17 mouse cellular contexts compared by ENCODE assay signal in the genomic region with DNA sequence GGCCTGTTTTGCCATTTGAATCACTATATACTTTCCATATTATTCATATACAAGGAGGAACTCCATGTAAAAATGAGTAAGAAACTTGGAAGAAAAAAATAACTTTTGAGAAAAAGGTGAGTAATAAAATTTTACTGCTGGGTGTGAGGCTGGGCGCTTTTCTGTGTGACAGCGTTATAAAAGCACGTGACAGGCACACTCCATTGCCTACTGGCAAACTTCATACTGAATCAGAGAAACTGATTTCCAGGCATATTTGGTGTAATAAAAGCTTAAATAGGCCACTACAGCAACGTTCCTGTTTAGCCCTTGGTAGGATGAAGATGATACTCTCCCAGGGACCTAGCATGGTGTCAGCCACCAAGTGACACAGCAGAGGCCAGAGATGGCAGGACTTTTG.
"Had no signal": no experiment of that assay in that cellular context is flagged by ENCODE, and none has a peak within 500 bp of the region (broad histone marks: within the 10 kb centered on the region; RNA-seq: fewer than 3 reads in every experiment).

No protein-coding gene starts in this region.

- H3K36me3 ChIP-seq: lung, embryonic 15.5 days; midbrain, embryonic 13.5 days; midbrain, embryonic 15.5 days; neural tube, embryonic 12.5 days; stomach, embryonic 15.5 days had no signal

- ATAC-seq: lung, postnatal 0 days; midbrain, embryonic 13.5 days; midbrain, embryonic 15.5 days had no signal

- H3K27ac ChIP-seq: lung, embryonic 15.5 days; macrophage; midbrain, embryonic 13.5 days; midbrain, embryonic 15.5 days; neural tube, embryonic 12.5 days; stomach, embryonic 15.5 days; stomach, postnatal 0 days had no signal

- H3K9ac ChIP-seq: lung, embryonic 15.5 days; midbrain, embryonic 13.5 days; midbrain, embryonic 15.5 days; neural tube, embryonic 12.5 days; stomach, embryonic 15.5 days had no signal

- H3K4me2 ChIP-seq: lung, embryonic 15.5 days; midbrain, embryonic 11.5 days; midbrain, embryonic 13.5 days; midbrain, embryonic 15.5 days; neural tube, embryonic 12.5 days; stomach, embryonic 15.5 days had no signal

- DNase-seq: lung, adult 2 months; lung, postnatal 14 days; lung, postnatal 36 days; right cerebral cortex, postnatal 14 days; thymus, adult 2 months; thymus, postnatal 25 days; thymus, postnatal 4 days had no signal

- H3K4me3 ChIP-seq: lung, embryonic 15.5 days; megakaryocyte, embryonic 14.5 days; midbrain, embryonic 13.5 days; midbrain, embryonic 15.5 days; neural tube, embryonic 12.5 days; stomach, embryonic 15.5 days had no signal

- H3K27me3 ChIP-seq: lung, embryonic 15.5 days; megakaryocyte, embryonic 14.5 days; midbrain, embryonic 13.5 days; midbrain, embryonic 15.5 days; neural tube, embryonic 12.5 days; stomach, embryonic 15.5 days had no signal

- H3K9me3 ChIP-seq: lung, embryonic 15.5 days; midbrain, embryonic 13.5 days; midbrain, embryonic 15.5 days; neural tube, embryonic 12.5 days; stomach, embryonic 15.5 days had no signal

- H3K4me1 ChIP-seq: midbrain, embryonic 13.5 days; midbrain, embryonic 15.5 days; neural tube, embryonic 12.5 days had no signal
